Mouse (Mus musculus) intestine, embryonic 14.5 days (tissue): Measurements from ENCODE around the gene Cmtm7. TPM values are rescaled to one million over a fixed set of nuclear protein-coding genes. Genes with fewer than 3 reads are reported as not detected.
"Not testable (repeated sequence)": the region's sequence is repeated elsewhere in the genome, so short reads cannot be mapped to it uniquely, and the experiment has no call there.

Experiments used
- ATAC-seq: fragments of 200-750 bp; cut with Nextera tagmentation; replicated peaks from 2 replicates; pipeline ENCODE4 v1.8.0; 2017; ENCODE audit warnings: low read depth, moderate number of reproducible peaks, moderate TSS enrichment, moderate library complexity; ENCODE audit not compliant: low FRiP score, low TSS enrichment
- DNase-seq: peaks from one replicate; pipeline ENCODE4 v3.0.0-alpha.2; 2018; ENCODE audit warnings: low spot score
- H3K27ac ChIP-seq: fragments of 300-500 bp; sonication (generic); 2 replicates; pipeline ENCODE4 v1.5.1; 2014; ENCODE audit warnings: low read depth, mild to moderate bottlenecking, control low read depth
- H3K27me3 ChIP-seq: fragments of 300-500 bp; sonication (generic); replicated peaks from 2 replicates; pipeline ENCODE4 v1.6.1; 2014; ENCODE audit warnings: low read length, control low read depth; ENCODE audit not compliant: control insufficient read depth, insufficient read depth
- H3K36me3 ChIP-seq: fragments of 300-500 bp; sonication (generic); 2 replicates; pipeline ENCODE4 v1.6.1; 2014; ENCODE audit warnings: low read length, control low read depth; ENCODE audit not compliant: control insufficient read depth, insufficient read depth
- H3K4me1 ChIP-seq: fragments of 300-500 bp; sonication (generic); replicated peaks from 2 replicates; pipeline ENCODE4 v1.6.1; 2014; ENCODE audit warnings: low read length, control low read depth, mixed read lengths; ENCODE audit not compliant: control insufficient read depth, insufficient read depth
- H3K4me2 ChIP-seq: fragments of 300-500 bp; sonication (generic); 2 replicates; pipeline ENCODE4 v1.6.1; 2014; ENCODE audit warnings: low read length
- H3K4me3 ChIP-seq: fragments of 300-500 bp; sonication (generic); 2 replicates; pipeline ENCODE4 v1.5.1; 2014; ENCODE audit warnings: low read depth, low read length, control low read depth, mixed read lengths
- H3K9ac ChIP-seq: fragments of 300-500 bp; sonication (generic); 2 replicates; pipeline ENCODE4 v1.6.1; 2014; ENCODE audit warnings: mild to moderate bottlenecking, low read length
- H3K9me3 ChIP-seq: fragments of 300-500 bp; sonication (generic); 2 replicates; pipeline ENCODE4 v1.6.1; 2016; ENCODE audit warnings: low read length, control low read depth; ENCODE audit not compliant: control insufficient read depth
- WGBS: fragments of 180-500 bp; shearing (Covaris S2); extraction: QIAGEN DNeasy Blood & Tissue Kit; methylation state at CpG from one replicate; pipeline ENCODE4 v1.1.7; 2014; 5-methylcytosine and 5-hydroxymethylcytosine counted together
- polyA plus RNA-seq: library from polyadenylated mRNA; unstranded; fragments of >200 nt; fragmentation: Nextera tagmentation; extraction: Ambion mirVana; gene quantifications from 2 replicates; pipeline ENCODE4 v1.2.1, GENCODE M21; 2014

Cmtm7 gene
- polyA plus RNA-seq, 1 experiment from 2014 or later: 96.5 TPM

GRCm38 (mm10) chr9:114731871-114732682 is 49.6 kb downstream of the Cmtm7 start:
- ATAC-seq: no peak
- Histone ChIP-seq H3K9me3 (no peaks in the 10 kb centered on the region), H3K9ac (peak overlapping the region; percentile 82), H3K4me1 (peaks cover 16% of the 10 kb centered on the region), H3K27me3 (no peaks in the 10 kb centered on the region), H3K4me3 (peak overlapping the region; percentile 81), H3K36me3 (no peaks in the 10 kb centered on the region), H3K27ac (peak overlapping the region; percentile 84; the same call in 1 of the 2 replicates), H3K4me2 (peak overlapping the region; percentile 86)
- 56% methylated on average over 12 of the region's 12 CpGs for WGBS
- DNase-seq: no peak

GRCm38 (mm10) chr9:114731011-114731755 is 50.5 kb downstream of the Cmtm7 start, which contains the start of gene Cmtm6:
TSS of gene Cmtm6 (plus strand) at chr9:114731116.
- H3K4me1 ChIP-seq: peaks cover 10% of the 10 kb centered on the region
- H3K9me3 ChIP-seq: no peaks in the 10 kb centered on the region
- peak within 1 kb of the TSS; percentile 86 for H3K4me2 ChIP-seq
- H3K36me3 ChIP-seq: no peaks in the 10 kb centered on the region
- WGBS: under 1% methylated on average over 53 of the region's 53 CpGs
- peak within 1 kb of the TSS; percentile 82 for H3K9ac ChIP-seq
- no peaks in the 10 kb centered on the region for H3K27me3 ChIP-seq
- ATAC-seq (peak; percentile 93), DNase-seq (peak; percentile 100)
- peak within 1 kb of the TSS; percentile 84 for H3K27ac ChIP-seq
- H3K4me3 ChIP-seq: peak within 1 kb of the TSS; percentile 81

- ATAC-seq (no peak), DNase-seq (no peak)
- Histone ChIP-seq H3K4me1 (peaks cover 9% of the 10 kb centered on the region), H3K9ac (no peak overlapping the region), H3K27me3 (no peaks in the 10 kb centered on the region), H3K4me3 (peak overlapping the region; percentile 81), H3K27ac (no peak overlapping the region), H3K9me3 (no peaks in the 10 kb centered on the region), H3K36me3 (no peaks in the 10 kb centered on the region), H3K4me2 (peak overlapping the region; percentile 86)
- 30% methylated on average over 27 of the region's 30 CpGs for WGBS
These were observed 51.5 kb downstream of the Cmtm7 start for GRCm38 (mm10) chr9:114729911-114730805.

GRCm38 (mm10) chr9:114728432-114728831 is 53.2 kb downstream of the Cmtm7 start:
- not testable (repeated sequence) for H3K4me1 ChIP-seq, ATAC-seq, H3K27ac ChIP-seq, H3K9ac ChIP-seq, H3K9me3 ChIP-seq, H3K4me2 ChIP-seq, H3K27me3 ChIP-seq, DNase-seq, H3K4me3 ChIP-seq
- WGBS: 42% methylated on average over 2 of the region's 2 CpGs
- H3K36me3 ChIP-seq: peaks cover 11% of the 10 kb centered on the region

GRCm38 (mm10) chr9:114727315-114727714 is 54.3 kb downstream of the Cmtm7 start:
- Histone ChIP-seq H3K36me3 (peaks cover 23% of the 10 kb centered on the region), H3K27ac (no peak overlapping the region), H3K9ac (no peak overlapping the region), H3K4me1 (peaks cover 6% of the 10 kb centered on the region), H3K27me3 (no peaks in the 10 kb centered on the region), H3K4me3 (no peak overlapping the region), H3K4me2 (no peak overlapping the region), H3K9me3 (no peaks in the 10 kb centered on the region)
- peak; percentile 67 for DNase-seq
- ATAC-seq: no peak
- 4% methylated on average over 3 of the region's 3 CpGs for WGBS

GRCm38 (mm10) chr9:114716677-114717331 is 64.9 kb downstream of the Cmtm7 start:
- Histone ChIP-seq H3K36me3 (peaks cover 91% of the 10 kb centered on the region), H3K27me3 (no peaks in the 10 kb centered on the region), H3K4me1 (no peaks in the 10 kb centered on the region), H3K4me3 (no peak overlapping the region), H3K27ac (no peak overlapping the region), H3K9me3 (no peaks in the 10 kb centered on the region), H3K4me2 (no peak overlapping the region), H3K9ac (no peak overlapping the region)
- DNase-seq: no peak
- no peak for ATAC-seq
- 74% methylated on average over 18 of the region's 18 CpGs for WGBS

- Histone ChIP-seq H3K9ac (no peak overlapping the region), H3K9me3 (no peaks in the 10 kb centered on the region), H3K4me2 (no peak overlapping the region), H3K27ac (no peak overlapping the region), H3K4me1 (no peaks in the 10 kb centered on the region), H3K4me3 (no peak overlapping the region), H3K27me3 (no peaks in the 10 kb centered on the region), H3K36me3 (peaks cover 90% of the 10 kb centered on the region)
- no peak for DNase-seq
- no peak for ATAC-seq
- WGBS: 90% methylated on average over 7 of the region's 7 CpGs
These were observed 68.2 kb downstream of the Cmtm7 start for GRCm38 (mm10) chr9:114713481-114713880.

GRCm38 (mm10) chr9:114710345-114710744 is 71.3 kb downstream of the Cmtm7 start:
- no peak for ATAC-seq

More at GRCm38 (mm10) chr9:114710345-114710744, 71.3 kb downstream of the Cmtm7 start:
- H3K4me1 ChIP-seq: no peaks in the 10 kb centered on the region
- H3K27ac ChIP-seq: no peak overlapping the region
- no peak overlapping the region for H3K4me2 ChIP-seq
- peaks cover 89% of the 10 kb centered on the region for H3K36me3 ChIP-seq
- H3K9me3 ChIP-seq: no peaks in the 10 kb centered on the region
- H3K4me3 ChIP-seq: no peak overlapping the region
- no peak overlapping the region for H3K9ac ChIP-seq
- no peak for DNase-seq
- WGBS: 80% methylated on average over 7 of the region's 7 CpGs
- H3K27me3 ChIP-seq: no peaks in the 10 kb centered on the region
